Mouse (Mus musculus) lung, postnatal 14 days (tissue): Measurements from ENCODE around the gene C1qtnf4.
"Not testable (repeated sequence)": the region's sequence is repeated elsewhere in the genome, so short reads cannot be mapped to it uniquely, and the experiment has no call there.

Source experiments
- DNase-seq: peaks from one replicate; pipeline ENCODE4 v3.0.0; 2021

Gene C1qtnf4

DNA sequence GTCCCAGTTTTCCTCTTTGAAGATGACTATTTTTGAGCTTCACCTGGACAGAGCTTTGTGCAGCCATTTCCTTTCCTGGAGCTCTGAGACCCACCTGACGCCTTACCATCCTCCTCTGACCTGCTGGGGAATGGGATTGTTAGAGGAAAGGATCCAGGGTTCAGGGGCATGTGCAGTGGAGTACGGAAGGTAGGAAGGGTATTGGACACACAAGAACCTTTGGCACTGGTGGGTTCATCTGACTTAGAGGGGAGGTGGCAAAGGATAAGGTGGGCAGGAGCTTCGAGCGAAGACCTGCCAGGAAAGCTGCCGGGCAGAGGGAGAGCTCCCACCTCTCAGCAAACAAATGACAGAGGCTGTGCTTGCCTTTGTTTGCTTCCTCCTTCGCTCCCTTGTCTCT lies 776 bp downstream of the C1qtnf4 start:
- no peak for DNase-seq

DNA sequence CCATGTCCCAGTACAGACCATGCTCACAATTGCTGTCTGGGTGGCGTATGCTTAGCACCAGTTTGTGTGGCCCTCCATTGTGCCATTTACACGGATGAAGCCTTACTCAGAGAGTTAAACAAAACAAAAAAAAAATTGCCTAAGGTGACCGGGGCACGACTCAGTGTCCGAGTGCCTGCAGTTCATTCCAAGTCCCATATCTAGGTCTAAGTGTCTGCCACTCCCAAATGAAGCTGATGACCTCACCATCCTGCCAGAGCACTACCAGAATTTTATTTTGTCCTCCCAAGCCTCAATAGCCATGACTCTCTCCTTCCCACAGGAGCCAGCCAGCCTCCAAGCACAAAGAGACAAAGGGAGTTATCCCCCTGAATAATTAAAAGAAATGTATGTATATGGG lies 2.0 kb downstream of the C1qtnf4 start:
- no peak for DNase-seq

DNA sequence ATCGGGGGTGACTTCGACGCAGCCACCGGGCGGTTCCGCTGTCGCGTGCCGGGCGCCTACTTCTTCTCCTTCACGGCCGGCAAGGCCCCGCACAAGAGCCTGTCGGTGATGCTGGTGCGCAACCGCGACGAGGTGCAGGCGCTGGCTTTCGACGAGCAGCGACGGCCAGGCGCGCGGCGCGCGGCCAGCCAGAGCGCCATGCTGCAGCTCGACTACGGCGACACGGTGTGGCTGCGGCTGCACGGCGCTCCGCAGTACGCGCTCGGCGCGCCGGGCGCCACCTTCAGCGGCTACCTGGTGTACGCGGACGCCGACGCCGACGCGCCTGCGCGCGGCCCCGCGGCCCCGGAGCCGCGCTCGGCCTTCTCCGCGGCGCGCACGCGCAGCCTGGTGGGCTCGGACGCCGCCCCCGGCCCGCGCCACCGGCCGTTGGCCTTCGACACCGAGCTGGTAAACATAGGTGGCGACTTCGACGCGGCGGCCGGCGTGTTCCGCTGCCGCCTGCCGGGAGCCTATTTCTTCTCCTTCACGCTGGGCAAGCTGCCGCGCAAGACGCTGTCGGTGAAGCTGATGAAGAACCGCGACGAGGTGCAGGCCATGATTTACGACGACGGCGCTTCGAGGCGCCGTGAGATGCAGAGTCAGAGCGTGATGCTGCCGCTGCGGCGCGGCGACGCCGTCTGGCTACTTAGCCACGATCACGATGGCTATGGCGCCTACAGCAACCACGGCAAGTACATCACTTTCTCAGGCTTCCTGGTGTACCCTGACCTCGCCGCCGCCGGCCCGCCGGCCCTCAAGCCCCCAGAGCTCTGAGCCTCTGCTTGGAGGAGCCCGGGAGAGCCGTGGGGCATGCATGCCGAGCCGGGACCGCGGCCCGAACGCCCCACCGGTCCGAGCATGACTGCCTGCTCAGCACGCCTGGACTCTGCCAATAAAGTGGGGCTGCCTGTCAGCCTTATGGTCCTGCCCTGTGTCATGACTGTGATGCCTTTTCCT lies 4.2 kb downstream of the C1qtnf4 start:
- DNase-seq, result peak; percentile 49

GRCm38 (mm10) chr2:90893673-90894298 lies 8.1 kb downstream of the C1qtnf4 start:
- DNase-seq, result no peak

GRCm38 (mm10) chr2:90894299-90894677 lies 8.6 kb downstream of the C1qtnf4 start:
- not testable (repeated sequence) for DNase-seq

DNA sequence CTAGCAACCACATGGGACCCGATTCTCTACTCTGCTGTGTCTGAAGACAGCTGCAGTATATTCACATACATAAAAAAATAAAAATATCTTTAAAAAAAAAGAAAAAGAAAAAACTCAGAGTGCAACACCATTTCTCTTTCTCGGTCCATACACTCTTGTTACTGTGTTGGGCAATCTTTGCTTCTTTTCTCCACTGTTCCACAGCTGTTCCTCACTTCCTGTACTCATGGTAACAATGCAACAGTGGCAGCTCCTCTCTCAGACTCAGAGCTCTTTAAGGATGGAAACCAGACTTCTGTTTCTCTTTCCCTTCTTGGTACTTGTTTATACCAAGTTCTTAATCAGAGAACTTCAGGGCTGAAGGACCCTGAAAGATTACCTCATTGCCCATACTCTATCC lies 17.7 kb downstream of the C1qtnf4 start:
- no peak for DNase-seq

- peak; percentile 87 for DNase-seq
Measured at GRCm38 (mm10) chr2:90904076-90904855, 18.6 kb downstream of the C1qtnf4 start, which contains the start of the genes Kbtbd4 and Ndufs3. TSS of gene Kbtbd4 (plus strand) at chr2:90904740. TSS of gene Ndufs3 (minus strand) at chr2:90904827.

DNA sequence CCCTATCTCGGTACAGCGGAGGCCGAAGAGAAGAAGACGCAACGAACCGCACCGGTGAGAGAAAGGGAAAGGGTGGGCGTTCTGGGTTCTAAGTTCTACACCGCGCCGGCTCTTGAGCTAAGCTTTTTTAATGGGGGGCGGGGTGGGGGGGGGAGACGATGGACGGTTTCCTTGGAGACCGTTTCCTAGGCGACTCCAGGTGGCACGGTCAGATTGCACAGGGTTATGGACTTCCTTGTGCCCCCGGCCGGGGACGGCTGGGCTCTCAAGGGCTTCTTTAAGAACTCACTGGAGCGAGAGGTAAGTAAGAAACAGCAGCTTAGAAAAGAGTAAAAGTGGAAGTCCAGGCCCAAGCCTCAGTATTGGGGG lies 19.2 kb downstream of the C1qtnf4 start:
- no peak for DNase-seq

DNA sequence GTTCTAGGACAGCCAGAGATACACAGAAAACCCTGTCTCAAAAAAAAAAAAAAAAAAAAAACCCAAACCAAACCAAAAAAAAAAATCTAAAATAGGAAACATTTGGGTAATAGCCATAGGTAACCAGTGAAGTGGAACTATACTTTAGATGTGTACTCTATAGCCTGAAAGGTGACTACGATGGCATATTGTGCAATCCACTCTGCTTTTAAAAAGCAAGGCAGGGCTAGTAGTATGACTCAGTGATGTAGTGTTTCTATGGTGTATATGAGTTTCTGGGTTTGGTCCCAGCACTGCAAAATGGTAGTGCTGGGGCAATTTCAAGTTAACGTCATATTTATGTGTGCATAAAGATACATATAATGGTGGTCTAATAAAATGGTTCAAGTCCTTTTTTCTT lies 21.1 kb downstream of the C1qtnf4 start:
- no peak for DNase-seq

- DNase-seq, result no peak
Measured at GRCm38 (mm10) chr2:90910861-90911260, 25.2 kb downstream of the C1qtnf4 start.

DNA sequence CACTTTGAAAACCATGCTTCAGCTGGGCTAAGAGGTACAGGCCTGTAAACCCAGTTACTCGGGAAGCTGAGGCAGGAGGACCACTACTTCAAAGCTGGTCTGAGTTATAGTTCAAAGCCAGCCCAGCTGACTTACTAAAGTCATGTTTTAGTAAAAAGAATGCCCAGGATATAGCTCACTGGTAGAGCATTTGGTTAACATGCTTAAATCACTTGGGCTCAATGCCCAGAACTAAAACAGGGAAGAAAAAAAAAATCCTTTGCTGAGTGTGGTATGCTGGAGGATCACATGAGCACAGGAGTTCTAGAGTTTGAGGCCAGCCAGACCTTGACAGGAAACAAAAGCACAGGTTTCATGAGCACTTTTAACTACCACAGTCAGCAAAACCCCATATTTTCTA lies 26.0 kb downstream of the C1qtnf4 start:
- no peak for DNase-seq

DNA sequence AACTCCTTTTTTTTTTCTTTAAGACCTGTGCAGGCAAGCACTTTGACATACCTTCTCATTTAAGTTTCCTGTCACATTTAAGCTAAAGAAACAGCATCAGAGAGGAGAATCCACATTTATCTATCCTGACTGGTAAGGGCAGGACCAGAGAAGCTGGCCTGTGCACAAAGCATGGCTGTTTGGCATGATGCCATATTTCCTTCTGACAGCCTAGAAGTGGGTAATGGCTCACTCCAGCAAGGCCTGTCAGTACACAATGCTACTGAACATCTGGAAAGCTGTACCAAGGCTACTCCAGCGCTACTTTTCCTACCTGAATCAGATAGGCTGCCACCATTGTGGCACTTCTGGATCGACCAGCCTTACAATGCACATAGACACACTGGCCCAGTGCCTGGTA lies 28.0 kb downstream of the C1qtnf4 start:
- peak; percentile 25 for DNase-seq

DNA sequence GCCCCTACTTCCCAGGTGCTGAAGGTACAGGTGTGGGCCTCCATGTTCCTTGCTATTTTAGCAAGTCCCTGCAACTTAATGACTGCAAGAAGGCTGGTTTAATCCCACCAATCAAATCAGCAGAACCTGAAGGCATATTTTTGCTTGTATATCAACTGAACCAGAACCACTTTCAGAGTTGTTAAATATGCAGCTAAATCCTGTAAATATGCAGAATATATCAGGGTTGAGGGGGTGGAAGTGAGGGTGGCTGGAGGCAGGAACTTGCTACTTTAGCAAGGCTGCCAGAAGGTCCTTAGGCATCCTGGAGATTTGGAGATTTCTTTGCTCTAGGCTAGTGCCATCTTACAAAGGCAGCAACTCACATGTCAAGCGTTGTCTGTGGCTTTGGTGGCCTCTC lies 29.9 kb downstream of the C1qtnf4 start:
- DNase-seq, result no peak

DNA sequence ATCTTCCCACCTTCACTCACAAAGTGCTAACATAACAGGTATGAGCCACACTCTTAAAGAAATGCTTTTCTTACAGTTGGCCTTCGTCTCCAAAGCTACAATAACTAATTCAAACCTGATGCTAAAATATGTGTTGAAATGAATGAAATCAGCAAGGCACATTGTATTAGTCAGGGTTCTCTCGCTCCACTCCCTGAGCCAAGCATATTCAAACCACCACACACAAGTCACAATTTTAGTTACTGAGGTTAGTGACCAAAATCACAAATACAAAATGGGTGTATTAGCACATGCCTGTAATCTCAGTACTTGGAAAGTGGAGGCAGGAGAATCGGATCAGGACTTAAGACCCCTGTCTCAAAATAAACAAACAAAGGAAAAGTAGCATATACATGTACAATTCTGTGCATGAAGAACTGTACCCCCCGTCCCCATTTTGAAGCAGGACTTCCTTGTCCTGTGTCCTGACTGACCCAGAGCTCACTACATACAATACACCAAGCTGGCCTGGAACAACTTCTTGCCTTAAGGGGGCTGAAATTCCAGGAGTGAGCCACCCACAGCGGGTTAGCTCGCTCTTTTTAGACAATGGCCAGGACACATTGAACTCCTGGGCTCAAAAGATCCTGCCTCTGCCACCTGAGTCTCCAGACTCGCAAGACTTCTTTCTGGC lies 31.0 kb downstream of the C1qtnf4 start:
- no peak for DNase-seq

DNA sequence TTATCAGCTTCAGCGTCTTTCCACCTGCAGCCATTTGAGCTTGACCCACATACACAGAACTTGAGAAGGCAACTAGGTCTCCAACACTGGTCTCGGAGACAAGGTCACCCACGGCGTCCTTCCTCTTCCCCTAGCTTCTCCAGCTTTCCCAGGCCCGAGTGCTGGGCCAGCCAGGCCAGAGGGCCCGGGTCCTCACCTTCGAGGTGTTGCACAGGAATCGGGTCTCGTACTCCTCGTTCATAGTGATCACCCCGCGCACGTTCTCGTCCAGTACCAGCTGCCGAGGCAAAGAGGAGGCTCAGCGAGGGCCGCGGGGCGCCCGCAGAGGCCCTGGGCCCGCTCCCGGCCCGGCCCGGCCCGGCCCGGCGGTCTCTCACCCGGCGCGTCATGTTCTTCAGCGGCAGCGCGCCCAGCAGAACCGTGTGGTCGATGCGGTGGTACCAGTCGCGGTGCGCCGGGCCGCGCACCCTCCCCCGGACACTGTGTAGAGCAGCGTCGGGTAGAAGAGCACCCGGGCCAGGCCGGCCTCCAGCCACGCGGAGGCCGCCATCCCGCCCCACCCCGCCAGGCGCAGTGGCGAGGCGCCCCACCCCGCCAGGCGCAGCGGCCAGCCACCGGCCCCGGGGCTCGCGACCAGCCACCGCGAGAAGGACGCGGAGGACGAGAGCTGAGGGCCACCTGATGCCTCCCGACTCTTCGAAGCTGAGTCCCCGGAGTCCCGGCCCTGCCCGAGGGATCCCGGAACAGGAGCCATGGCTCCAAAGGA lies 31.8 kb downstream of the C1qtnf4 start:
- DNase-seq, result peak; percentile 69

DNA sequence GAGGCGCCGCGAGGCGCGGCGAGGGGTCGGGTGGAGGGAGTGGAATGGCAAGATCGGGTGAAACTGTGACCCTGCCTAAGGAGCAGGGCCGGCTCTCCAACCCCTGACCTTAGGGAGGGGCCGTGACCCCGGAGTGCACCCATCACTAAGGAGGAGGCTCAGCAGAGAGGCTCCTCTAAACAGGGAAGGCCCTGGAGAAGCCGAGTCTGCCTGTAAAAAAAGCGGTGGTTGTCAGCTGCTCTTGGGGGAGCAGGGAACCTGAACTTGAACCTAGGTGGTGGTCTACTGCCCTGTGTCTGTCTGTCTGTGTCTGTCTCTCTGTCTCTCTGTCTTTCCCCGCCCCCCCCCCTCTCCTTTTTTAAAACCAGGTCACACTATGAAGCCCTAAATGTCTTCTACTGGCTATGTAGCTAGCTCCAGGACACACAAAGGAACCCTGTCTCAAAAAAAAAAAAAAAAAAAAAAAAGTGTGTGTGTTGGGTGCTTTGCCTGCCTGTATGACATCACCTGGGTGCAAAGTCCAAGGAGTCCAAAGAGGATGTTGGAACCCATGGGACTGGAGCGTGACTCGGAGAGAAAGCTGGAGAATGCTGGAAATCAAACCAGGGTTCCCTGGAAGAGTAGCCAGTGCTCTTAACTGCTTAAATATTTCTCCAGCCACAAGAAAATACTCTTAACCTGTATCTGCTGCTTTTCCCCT lies 32.5 kb downstream of the C1qtnf4 start:
- no peak for DNase-seq

DNA sequence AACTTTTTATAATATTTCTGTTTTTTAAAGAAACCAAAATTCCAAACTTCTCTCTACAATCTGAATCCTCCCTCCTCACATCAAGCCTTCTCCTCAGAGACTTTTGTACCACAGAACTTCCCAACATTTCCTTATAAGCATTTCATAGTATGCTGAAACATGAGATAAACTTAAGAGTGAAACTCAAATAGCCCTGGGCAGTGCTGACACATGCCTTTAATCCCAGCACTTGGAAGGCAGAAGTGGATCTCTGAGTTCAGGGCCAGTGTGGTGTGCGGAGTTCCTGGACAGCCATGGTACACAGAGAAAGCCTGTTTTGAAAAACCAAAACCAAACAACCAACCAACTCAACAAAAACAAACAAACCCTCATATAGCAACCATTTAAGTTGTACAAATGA lies 35.5 kb downstream of the C1qtnf4 start:
- no peak for DNase-seq

GRCm38 (mm10) chr2:90922636-90923035 lies 37.0 kb downstream of the C1qtnf4 start:
- no peak for DNase-seq

GRCm38 (mm10) chr2:90928566-90928965 lies 42.9 kb downstream of the C1qtnf4 start:
- no peak for DNase-seq

- DNase-seq, result no peak
Measured at GRCm38 (mm10) chr2:90931829-90932228, 46.2 kb downstream of the C1qtnf4 start.

GRCm38 (mm10) chr2:90932273-90932672 lies 46.6 kb downstream of the C1qtnf4 start:
- DNase-seq, result no peak
